Comparison of ENCODE assay signal across 8 mouse cellular contexts in genomic region chr2:26627921-26628739, GRCm38 (mm10). TPM values are rescaled to one million over a fixed set of nuclear protein-coding genes. Genes with fewer than 3 reads are reported as not detected.
A peak's percentile ranks its signal among the peaks of the same experiment; 100 is the strongest.
DNase-seq lines count a peak whose midpoint lies in the region; ATAC-seq and TF ChIP-seq lines count a peak whose summit lies in the region.

Gene Fam69b, plus strand, starts transcription at chr2:26628457.

- intact Hi-C loops in left cerebral cortex, postnatal 25 days (cut with DNase I): loop anchor here (5.0 kb wide), 1 partner anchor 181 kb away; the partner anchor contains the start of gene Sec16a

- H3K4me3 ChIP-seq in erythroblast, embryonic 14.5 days (replicated peaks): peak within 1 kb of the TSS; percentile 49
- H3K4me3 ChIP-seq in intestine, postnatal 0 days (ENCODE audit: low read depth, low read length): peak within 1 kb of the TSS; percentile 48

- H3K27ac ChIP-seq in intestine, postnatal 0 days (ENCODE audit: low read depth, low read length): no peak within 1 kb of the TSS

- TF ChIP-seq CTCF in intestine, postnatal 0 days (IDR thresholded peaks at IDR 0.05; ENCODE audit: low read depth): no peak

- WGBS in intestine, postnatal 0 days: under 1% methylated on average over 52 of the region's 70 CpGs

- peak within 1 kb of the TSS; percentile 55 for H3K9ac ChIP-seq in intestine, postnatal 0 days (ENCODE audit: low read depth, low read length)

- no peaks in the 10 kb centered on the region for H3K36me3 ChIP-seq in erythroblast, embryonic 14.5 days (ENCODE audit: control insufficient read depth)
- H3K36me3 ChIP-seq in intestine, postnatal 0 days (ENCODE audit: control insufficient read depth, insufficient read depth): no peaks in the 10 kb centered on the region

- H3K27me3 ChIP-seq in erythroblast, embryonic 14.5 days (ENCODE audit: control insufficient read depth): peaks cover 30% of the 10 kb centered on the region
- H3K27me3 ChIP-seq in intestine, postnatal 0 days (replicated peaks; ENCODE audit: control insufficient read depth, insufficient read depth, low read length): no peaks in the 10 kb centered on the region

- peak; percentile 79 for DNase-seq in embryo, embryonic 9.5 days (ENCODE audit: extremely low spot score)
- peak; percentile 99 for DNase-seq in heart, adult 11 months
- DNase-seq in left cerebral cortex, postnatal 25 days (ENCODE audit: low spot score in 2 of 2): peak; percentile 91 to 92
- DNase-seq in mesoderm, embryonic 11.5 days (ENCODE audit: low read depth, low spot score): peak; percentile 86
- DNase-seq in right cerebral cortex, postnatal 4 days: peak; percentile 96

- H3K9me3 ChIP-seq in erythroblast, embryonic 14.5 days (ENCODE audit: control insufficient read depth, low read length): no peaks in the 10 kb centered on the region
- H3K9me3 ChIP-seq in intestine, postnatal 0 days (ENCODE audit: control insufficient read depth): no peaks in the 10 kb centered on the region

- peaks cover 6% of the 10 kb centered on the region for H3K4me1 ChIP-seq in erythroblast, embryonic 14.5 days (ENCODE audit: control insufficient read depth)
- H3K4me1 ChIP-seq in intestine, postnatal 0 days (replicated peaks; ENCODE audit: control insufficient read depth, insufficient read depth, low read length): 0 out of 2 replicates have a peak, but pooled peaks cover 3% of the 10 kb centered on the region

- peak within 1 kb of the TSS; percentile 90 for H3K4me2 ChIP-seq in intestine, postnatal 0 days (replicated peaks; ENCODE audit: low read depth)

- ATAC-seq in erythroblast, adult 5-6 weeks (replicated peaks; ENCODE audit: low FRiP score, poor library complexity, severe bottlenecking): no peak
- ATAC-seq in intestine, postnatal 0 days: peak; percentile 34

RNA-seq across cellular contexts. Expression of gene Fam69b, which starts in this region (rescaled TPM):
- not detected in 2 replicates for polyA plus RNA-seq in erythroblast, embryonic 14.5 days (2012)
- total RNA-seq in erythroblast, adult 5-6 weeks (2015; ENCODE audit: low replicate concordance): not detected in 2 replicates
- 0.34 TPM in 1 of 2 replicates, not detected in the other for total RNA-seq in erythroblast, adult 5-6 weeks (2017; ENCODE audit: low replicate concordance)
- polyA plus RNA-seq in intestine, postnatal 0 days (2015; fragmentation: Nextera tagmentation; extraction: Ambion mirVana): 6.8 and 6.9 TPM in 2 replicates
- total RNA-seq in left cerebral cortex, postnatal 25 days (2021): 10 to 100 TPM; 78.4 to 84.8 TPM

Comparison
In these comparisons a context has a peak if more than half of its experiments do, and no peak if none do; other contexts are left out.
1. RNA of gene Fam69b (total RNA-seq): 78.4 to 84.8 TPM in left cerebral cortex, postnatal 25 days; 0.34 TPM in erythroblast, adult 5-6 weeks; every median in the first group is over 10 times any median in the second.
2. Peak in every context shown above with its lines, with median percentiles within 50 percentile points of each other: DNase-seq.